Mouse (Mus musculus): ENCODE data around the gene Sod1. TPM values are rescaled to one million over a fixed set of nuclear protein-coding genes. Genes with fewer than 3 reads are reported as not detected.

Gene Sod1
- 708 and 729 TPM in 2 replicates for polyA plus RNA-seq (2012; rRNA removed)

DNA sequence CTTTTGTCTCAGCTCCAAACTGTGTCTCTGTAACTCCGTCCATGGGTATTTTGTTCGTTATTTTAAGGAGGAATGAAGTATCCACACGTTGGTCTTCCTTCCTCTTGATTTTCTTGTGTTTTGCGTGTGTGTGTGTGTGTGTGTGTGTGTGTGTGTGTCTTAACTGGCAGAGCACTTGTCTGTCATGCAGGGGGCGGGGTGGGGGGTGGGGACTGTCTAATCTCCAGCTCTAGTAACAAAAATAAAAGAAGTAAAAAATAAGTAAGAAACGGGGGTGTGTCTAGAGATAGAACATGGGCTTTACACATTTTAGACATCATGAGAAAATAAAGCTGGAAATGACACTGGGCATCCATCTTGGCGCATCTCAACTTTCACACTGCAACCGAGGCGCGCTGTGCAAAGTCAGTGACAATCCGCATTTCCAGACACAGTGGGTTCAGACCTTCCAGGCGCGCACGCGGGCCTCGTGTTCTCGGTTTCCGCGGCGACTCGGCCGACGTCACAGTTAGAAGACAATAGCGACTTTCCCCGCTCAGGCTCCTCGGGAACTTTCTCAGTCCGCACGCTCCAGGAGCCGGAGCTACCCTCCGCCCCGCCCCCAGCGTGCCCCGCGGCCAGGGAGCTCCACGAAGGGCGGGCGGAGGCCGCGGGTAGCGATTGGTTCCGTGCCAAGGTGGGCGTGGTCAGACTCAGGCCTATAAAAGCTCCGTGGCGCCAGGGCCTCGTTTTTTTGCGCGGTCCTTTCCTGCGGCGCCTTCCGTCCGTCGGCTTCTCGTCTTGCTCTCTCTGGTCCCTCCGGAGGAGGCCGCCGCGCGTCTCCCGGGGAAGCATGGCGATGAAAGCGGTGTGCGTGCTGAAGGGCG lies at the start of gene Sod1:
Gene Sod1 (plus strand): TSS at position 729 of the 866 bp plus-strand sequence.

Other genes starting within 250 kb of the Sod1 start
- 9.3 and 15.2 TPM in 2 replicates for gene Tiam1, start 77.0 kb upstream of the Sod1 start, polyA plus RNA-seq (2012; rRNA removed)
- 40.6 and 47.8 TPM in 2 replicates for gene Scaf4, start 63.7 kb downstream of the Sod1 start, polyA plus RNA-seq (2012; rRNA removed)
- 11.2 and 12.6 TPM in 2 replicates for gene Hunk, start 165.3 kb downstream of the Sod1 start, polyA plus RNA-seq (2012; rRNA removed)

All from central nervous system, embryonic 18 days (tissue).